Mouse (Mus musculus) spleen, postnatal 14 days (tissue): Measurements from ENCODE around the gene Gpd2.
A peak's percentile ranks its signal among the peaks of the same experiment; 100 is the strongest.

Experiments used
- DNase-seq, 2 experiments: peaks; one replicate each; pipeline ENCODE4 v3.0.0; 2021 to 2022; ENCODE audit warnings: low spot score in 2 of 2

Gene Gpd2

DNA sequence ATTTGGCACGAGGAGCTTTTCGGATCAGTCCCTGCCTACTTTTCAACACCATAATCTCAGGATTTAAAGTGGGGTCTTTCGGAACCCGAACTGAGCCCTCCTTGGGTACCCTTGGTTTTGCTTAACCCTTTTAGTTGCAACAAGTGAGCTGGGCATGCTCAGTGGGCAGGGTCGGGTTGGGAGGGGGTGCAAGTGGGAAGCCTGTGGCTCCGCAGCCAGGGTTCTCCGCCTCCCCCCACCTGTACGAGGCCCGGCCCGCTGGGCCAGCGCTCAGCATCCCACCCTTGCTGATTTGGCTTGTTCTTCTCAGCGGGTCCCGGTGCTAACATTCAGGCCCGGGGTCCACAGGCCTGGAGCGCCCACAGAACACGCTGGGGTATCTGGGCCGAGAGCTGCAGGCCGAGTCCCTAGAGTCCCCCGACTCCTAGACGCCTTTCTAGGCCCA lies at the start of gene Gpd2:
Gpd2 (plus strand) TSS at position 161 of the 445 bp plus-strand sequence.
- DNase-seq = no peak

GRCm38 (mm10) chr2:57188237-57188636 lies 49.2 kb upstream of the Gpd2 start:
- DNase-seq = no peak

DNA sequence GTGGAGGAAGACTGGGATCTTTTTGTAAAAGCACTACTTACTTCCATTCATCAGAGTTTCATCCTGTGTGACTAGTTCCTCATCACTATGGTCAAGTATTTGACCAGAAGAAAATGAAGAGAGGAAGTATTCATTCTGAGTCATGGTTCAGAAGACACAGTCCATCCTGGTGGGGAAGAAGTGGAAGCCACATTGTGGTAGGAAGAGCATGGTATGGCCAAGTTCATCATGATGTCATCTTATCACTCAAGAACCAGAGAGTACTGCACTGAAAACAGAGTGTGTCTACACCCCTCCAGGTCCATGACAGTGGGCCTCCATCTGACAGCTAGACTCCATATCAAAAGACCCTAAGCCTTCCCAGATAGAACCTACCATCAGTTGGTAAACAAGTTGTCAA lies 46.6 kb upstream of the Gpd2 start:
- no peak for DNase-seq

DNA sequence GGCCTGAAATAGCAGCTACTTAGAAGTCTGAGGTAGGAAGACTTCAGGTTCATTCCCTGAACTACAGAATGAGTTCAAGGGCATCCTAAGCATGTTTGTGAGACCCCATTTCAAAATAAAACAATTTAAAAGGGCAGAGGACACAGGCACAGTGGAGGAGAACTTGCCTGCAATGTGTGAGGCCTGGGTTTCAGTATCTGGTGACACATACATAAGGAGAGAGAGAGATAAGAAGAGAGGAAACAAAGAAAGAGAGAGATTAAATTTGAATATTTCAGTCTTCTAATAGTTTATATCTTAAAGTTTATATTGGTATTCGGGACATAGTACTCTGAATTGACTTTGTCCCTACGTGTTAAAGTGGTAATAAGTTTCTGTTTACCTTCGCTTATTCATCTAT lies 38.4 kb upstream of the Gpd2 start:
- no peak for DNase-seq

DNA sequence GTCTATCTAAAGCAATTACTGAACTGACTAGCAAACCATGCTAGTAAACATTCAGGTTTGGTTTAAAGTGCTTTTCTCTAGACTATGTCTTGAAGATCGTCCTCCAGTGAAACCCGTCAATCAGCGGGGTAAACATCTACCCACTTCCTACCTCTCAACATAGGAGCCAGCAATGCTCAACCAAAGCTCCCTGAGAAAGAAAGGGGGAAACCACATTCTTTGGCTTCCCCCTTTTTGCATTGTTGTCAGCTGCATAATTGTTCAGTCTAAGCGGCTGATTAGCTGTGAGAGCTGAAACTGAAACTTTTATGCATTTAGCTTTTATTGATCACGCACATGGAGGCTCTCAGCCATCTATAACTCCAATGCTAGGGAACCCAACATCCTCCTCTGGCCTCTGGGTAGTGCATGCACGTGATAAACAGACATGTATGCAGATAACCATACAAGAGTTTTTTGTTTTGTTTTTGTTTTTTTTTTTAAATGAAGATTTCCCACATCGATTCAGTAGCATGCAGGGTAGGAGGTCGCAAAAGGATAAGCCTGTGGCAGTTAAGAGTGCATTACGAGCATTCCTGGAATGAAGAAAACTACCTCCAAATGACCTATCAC lies 28.9 kb upstream of the Gpd2 start:
- no peak for DNase-seq

DNA sequence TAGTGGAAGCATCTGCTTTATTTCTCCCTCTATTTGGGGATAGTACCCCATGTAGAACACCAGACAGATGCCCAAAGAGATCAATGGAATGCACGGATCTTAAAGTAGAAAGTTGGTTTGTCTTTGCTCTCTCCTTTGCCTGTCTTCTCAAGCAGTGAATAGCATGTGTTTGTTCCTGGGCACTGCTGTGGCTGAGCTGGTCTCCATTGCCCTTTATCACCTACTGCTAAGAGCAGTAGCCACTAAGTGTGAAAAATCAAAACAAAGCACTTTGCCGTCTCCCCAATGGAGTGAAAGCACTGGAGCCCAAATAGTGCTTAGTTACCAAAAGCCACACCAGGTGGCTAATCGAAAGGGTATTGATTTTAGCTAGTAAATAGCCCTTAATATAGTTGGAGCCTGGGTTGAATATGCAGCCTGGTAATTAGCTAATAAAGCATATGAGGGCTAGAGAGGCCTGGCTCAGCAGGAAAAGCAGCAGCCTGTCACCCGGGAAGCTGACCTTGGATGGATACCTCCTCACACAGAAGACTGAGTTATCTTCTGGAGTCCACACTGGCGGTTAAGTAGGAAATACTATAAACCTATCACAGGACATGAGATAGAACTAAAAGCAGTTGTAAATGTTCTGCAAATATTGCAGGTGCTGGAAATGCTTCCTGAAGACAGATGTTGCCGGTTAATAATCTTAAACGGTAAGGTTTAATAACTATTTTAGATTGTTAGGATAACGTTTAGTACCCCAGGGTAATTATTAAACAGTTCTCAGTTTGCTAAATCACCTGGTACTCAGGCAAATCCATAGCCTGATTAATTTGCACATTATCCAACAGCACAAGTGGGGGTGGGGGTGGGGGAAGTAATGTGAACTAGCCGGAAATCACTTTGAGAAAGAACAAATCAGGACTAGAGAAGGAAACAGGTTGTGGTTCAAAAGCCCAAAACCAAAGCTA lies 26.1 kb upstream of the Gpd2 start:
- no peak for DNase-seq

DNA sequence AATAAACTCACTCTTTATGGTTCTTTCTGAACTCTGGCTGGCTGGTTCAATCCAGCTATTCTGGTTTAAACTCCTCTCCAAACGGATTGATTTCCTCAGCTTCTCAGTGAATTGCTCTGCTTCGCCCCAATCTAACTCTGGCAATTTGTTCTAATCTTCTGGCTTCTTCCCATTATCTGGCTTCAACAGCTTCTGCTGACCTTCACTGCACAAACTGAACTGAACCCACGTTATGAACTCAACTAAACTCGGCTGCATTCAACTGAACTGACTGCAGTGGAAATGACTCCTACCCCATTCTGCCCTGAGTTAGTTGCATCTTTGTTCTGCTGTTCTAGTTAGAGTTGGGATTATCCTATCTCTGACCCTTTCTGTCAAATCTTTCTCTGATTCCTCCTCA lies 24.1 kb upstream of the Gpd2 start:
- DNase-seq = no peak

DNA sequence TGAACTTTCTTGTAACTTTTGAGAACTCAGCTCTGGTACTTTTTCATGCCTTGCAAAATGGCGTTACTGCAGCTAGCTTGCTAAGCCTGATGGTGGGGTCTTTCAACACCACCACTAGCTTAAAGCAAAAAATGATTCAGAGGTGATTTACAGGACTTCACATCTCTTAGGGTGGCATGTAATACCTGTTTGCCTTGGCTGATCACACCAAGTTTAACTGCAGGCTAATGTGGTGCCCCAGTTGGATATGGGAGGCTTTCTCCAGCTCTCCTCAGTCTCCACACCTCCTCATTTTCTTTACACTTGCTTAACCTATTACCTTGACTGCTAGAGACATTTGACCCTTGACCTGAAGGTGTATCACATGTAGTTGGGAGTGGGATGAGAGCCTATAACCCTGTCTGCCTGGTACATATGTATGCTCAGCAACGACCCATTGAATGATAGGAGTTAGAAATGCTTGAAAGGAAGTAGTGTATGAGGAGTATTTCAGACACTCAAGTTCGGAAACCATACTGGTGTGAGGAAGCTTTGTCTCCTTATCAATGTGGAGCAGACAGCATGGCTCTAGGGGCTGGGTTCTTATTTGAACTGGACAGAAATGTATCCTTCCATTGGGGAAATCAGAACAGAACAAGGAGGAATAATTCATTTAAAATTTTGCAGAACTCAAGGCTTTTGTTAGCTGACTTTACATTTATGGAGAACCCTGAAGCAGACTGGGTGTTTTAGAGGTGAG lies 14.0 kb upstream of the Gpd2 start:
- DNase-seq = no peak

GRCm38 (mm10) chr2:57225236-57225635 lies 12.2 kb upstream of the Gpd2 start:
- no peak for DNase-seq

- no peak for DNase-seq
Measured at GRCm38 (mm10) chr2:57227425-57227824, 10.0 kb upstream of the Gpd2 start.

DNA sequence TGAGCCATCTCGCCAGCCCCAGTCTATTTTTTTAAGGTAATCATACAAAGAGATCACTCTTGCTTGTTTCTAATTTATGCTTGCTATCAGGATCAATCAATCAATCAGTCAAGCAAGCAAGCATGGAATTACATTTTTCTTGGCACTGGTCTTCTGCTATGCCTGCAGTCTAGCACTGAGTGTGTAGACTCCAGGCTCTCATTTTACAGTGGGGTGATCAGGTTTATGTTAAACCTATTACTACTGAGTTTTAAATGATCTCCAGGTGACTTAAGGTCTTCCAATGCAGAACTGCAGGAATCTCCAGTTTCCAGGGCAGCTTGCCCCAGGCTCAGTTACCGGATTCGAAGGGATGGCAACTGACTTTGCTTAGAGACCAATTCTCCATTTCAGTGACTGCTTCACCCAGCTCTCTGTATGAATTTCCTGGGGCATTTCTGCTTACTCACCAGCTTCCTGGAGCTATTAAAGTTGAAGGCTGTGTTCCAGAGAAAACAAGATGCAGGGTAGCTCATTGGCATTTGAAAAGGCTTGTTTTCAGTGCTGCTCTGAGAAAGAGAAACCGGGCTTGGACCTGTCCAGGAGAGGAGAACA lies 7.7 kb upstream of the Gpd2 start:
- DNase-seq = no peak

DNA sequence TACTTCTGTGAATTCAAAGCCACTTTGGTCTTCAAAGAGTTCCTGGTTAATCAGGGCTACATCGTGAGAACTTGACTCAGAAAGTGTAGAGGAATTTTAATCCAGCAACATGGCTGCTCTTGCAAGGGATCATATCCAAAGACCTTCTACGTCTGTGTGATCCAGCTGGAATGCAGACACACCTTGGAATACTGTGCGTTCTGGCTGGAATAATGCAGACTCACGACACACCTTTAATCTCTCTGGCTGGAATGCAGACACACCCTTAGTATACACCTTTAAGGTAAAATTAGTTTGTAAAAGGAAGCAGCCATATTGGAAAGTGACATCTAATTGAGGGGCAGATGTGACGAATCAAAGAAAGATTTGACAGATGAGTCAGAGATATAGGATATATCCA lies 6.0 kb upstream of the Gpd2 start:
- DNase-seq = no peak

DNA sequence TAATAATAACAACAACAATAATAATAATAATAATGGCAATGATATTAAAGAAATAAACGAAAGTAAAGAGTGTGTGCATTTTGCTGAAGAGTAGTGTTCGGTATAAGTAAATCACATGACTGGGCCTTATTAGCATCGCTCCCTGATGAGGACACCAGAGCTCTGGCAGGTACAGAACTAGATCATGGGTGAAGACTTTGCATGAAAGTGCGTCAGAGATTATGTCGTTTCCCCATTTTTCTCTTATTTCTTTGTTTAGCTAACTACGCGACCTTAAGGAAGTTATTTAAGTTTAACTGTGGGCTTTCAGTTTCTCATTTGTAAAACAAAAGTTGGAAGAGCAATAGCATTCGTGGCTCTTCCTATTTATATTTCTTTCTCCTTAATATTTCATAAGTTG lies 5.1 kb upstream of the Gpd2 start:
- DNase-seq = no peak

- DNase-seq = no peak
Measured at GRCm38 (mm10) chr2:57236246-57236645, 1.2 kb upstream of the Gpd2 start.

DNA sequence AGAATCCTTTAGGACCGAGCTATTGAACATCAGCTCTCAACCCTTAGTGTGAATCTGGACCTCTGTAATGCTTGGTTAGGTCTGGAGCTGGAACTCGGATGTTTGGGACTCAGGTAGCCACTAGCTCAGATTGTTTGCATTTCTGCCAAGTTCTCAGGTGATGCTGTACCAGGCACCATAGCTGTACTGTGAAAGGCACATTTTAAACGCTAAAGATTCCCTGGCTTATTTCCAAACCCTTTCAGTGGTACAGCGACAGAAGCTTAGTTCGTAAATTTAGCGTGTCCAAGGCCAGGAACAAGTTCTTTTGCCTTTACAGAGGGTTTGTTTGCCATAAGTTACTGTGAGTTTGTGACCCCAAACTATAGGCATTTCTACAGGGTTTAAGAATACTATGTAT lies 409 bp upstream of the Gpd2 start:
- DNase-seq = no peak

GRCm38 (mm10) chr2:57237920-57238613 lies 632 bp downstream of the Gpd2 start:
- DNase-seq = peak; percentile 73 to 81

- DNase-seq = peak; percentile 29 to 45
Measured at GRCm38 (mm10) chr2:57238614-57239165, 1.3 kb downstream of the Gpd2 start.

- DNase-seq = no peak
Measured at GRCm38 (mm10) chr2:57239356-57239755, 1.9 kb downstream of the Gpd2 start.

DNA sequence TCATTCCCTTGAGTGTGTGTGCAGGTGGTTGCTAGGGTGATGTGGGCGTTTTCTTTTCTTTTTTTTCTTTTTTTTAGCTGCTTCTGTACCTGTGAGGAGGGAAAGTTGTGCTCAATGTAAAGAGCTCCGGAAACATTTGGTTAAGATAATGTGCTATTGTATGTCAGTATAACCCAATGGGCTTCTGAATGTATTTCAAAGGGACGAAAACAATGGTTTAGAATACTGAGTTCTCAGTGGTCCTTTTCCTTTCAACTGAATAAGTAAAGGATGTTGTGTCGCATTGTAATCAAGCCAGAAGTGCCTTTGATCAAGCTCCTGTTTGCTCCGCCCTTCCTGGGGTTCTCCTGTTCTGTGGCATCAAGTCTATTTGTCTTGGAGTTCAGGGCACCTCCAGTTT lies 6.6 kb downstream of the Gpd2 start:
- DNase-seq = no peak

DNA sequence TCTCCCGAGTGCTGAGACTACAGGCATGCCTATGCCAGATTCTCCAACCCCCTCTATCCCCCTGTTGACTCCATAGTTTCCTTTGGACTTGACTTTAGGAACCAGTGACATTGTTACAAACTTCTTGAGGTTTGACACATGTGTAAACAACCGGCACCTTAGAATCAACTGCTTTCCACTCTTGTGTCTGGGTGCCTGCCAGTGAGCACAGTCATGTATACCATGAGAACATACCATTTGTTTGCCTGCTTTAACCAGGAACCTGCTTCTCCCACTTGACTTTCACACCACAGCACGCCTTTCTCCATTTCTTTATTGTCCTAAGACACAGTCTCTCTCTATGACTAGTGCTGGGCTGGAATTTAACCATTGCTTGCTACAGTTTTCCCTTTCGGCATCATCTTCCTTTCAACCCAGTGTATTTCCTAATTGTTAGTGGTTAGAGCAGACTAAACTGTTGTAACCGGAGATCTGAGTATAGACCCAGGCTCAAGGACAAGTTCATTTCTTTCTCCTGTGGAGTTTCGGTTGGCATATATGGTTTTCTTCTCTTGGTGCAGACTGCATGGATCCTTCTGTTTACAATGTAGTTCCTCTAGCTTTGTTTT lies 8.4 kb downstream of the Gpd2 start:
- no peak for DNase-seq

DNA sequence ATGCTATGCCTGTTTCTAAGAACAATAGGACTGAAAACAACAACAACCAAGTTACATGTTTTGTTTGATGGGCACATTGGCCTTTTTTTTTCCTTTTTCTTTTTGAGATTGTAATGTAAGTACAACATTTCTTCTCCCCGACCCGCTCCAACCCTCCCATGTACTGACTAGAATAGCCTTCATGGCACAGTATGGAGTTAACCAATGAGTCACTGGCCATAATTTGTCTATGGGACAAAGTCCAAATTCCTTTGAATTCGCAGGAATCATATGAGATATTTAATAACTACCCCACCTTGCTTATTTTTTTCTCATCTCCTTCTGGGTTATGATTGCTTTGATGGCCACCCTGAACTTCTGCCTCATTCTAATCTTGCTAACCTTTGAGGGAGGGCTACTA lies 12.7 kb downstream of the Gpd2 start:
- no peak for DNase-seq
